Mouse (Mus musculus): ENCODE results near the gene Zmym1.
"Not testable (repeated sequence)": the region's sequence is repeated elsewhere in the genome, so short reads cannot be mapped to it uniquely, and the experiment has no call there.

Gene Zmym1

GRCm38 (mm10) chr4:127060585-127061290 lies at the start of gene Zmym1:
Gene Zmym1 (minus strand): TSS chr4:127061152.
- peak; percentile 78 for DNase-seq (ENCODE audit: low read depth, low spot score)

- DNase-seq (ENCODE audit: low read depth, low spot score), result no peak
These were observed 49.6 kb upstream of the Zmym1 start for GRCm38 (mm10) chr4:127110570-127110969.

- DNase-seq (ENCODE audit: low read depth, low spot score), result no peak
These were observed 46.6 kb upstream of the Zmym1 start for GRCm38 (mm10) chr4:127107566-127107965.

GRCm38 (mm10) chr4:127099552-127099951 lies 38.6 kb upstream of the Zmym1 start:
- not testable (repeated sequence) for DNase-seq (ENCODE audit: low read depth, low spot score)

- DNase-seq (ENCODE audit: low read depth, low spot score), result no peak
These were observed 34.1 kb upstream of the Zmym1 start for GRCm38 (mm10) chr4:127095090-127095489.

GRCm38 (mm10) chr4:127091188-127091587 lies 30.2 kb upstream of the Zmym1 start:
- DNase-seq (ENCODE audit: low read depth, low spot score), result no peak

- DNase-seq (ENCODE audit: low read depth, low spot score), result no peak
These were observed 24.8 kb upstream of the Zmym1 start for GRCm38 (mm10) chr4:127085761-127086160.

GRCm38 (mm10) chr4:127083131-127083530 lies 22.2 kb upstream of the Zmym1 start:
- DNase-seq (ENCODE audit: low read depth, low spot score), result no peak

GRCm38 (mm10) chr4:127080806-127081205 lies 19.9 kb upstream of the Zmym1 start:
- no peak for DNase-seq (ENCODE audit: low read depth, low spot score)

- DNase-seq (ENCODE audit: low read depth, low spot score), result peak; percentile 95
These were observed 16.1 kb upstream of the Zmym1 start, which contains the start of gene Zmym6 for GRCm38 (mm10) chr4:127076875-127077548. Gene Zmym6 (plus strand): TSS chr4:127077383.

- DNase-seq (ENCODE audit: low read depth, low spot score), result no peak
These were observed 14.0 kb upstream of the Zmym1 start for GRCm38 (mm10) chr4:127074915-127075314.

- DNase-seq (ENCODE audit: low read depth, low spot score), result no peak
These were observed 3.1 kb upstream of the Zmym1 start for GRCm38 (mm10) chr4:127064051-127064450.

- no peak for DNase-seq (ENCODE audit: low read depth, low spot score)
These were observed 6.3 kb downstream of the Zmym1 start for GRCm38 (mm10) chr4:127054522-127055198.

GRCm38 (mm10) chr4:127053071-127053470 lies 7.9 kb downstream of the Zmym1 start:
- no peak for DNase-seq (ENCODE audit: low read depth, low spot score)

- DNase-seq (ENCODE audit: low read depth, low spot score), result no peak
These were observed 9.8 kb downstream of the Zmym1 start for GRCm38 (mm10) chr4:127051121-127051520.

- no peak for DNase-seq (ENCODE audit: low read depth, low spot score)
These were observed 17.4 kb downstream of the Zmym1 start for GRCm38 (mm10) chr4:127043540-127043939.

GRCm38 (mm10) chr4:127039871-127040483 lies 21.0 kb downstream of the Zmym1 start:
- DNase-seq (ENCODE audit: low read depth, low spot score), result no peak

- no peak for DNase-seq (ENCODE audit: low read depth, low spot score)
These were observed 22.1 kb downstream of the Zmym1 start for GRCm38 (mm10) chr4:127038828-127039349.

- DNase-seq (ENCODE audit: low read depth, low spot score), result no peak
These were observed 22.8 kb downstream of the Zmym1 start for GRCm38 (mm10) chr4:127037908-127038827.

GRCm38 (mm10) chr4:127037158-127037557 lies 23.8 kb downstream of the Zmym1 start:
- DNase-seq (ENCODE audit: low read depth, low spot score), result no peak
